Mouse (Mus musculus): ENCODE results near the gene Sergef.

The Sergef gene

GRCm38 (mm10) chr7:46575897-46576296 lies 63.7 kb downstream of the Sergef start:
- no peak for DNase-seq (ENCODE audit: low spot score in 2 of 2)

GRCm38 (mm10) chr7:46572803-46573594 lies 66.6 kb downstream of the Sergef start:
- DNase-seq (ENCODE audit: low spot score in 2 of 2), result no peak

GRCm38 (mm10) chr7:46569509-46569908 lies 70.1 kb downstream of the Sergef start:
- DNase-seq (ENCODE audit: low spot score in 2 of 2), result peak in 1 of 2 experiments; percentile 27

DNA sequence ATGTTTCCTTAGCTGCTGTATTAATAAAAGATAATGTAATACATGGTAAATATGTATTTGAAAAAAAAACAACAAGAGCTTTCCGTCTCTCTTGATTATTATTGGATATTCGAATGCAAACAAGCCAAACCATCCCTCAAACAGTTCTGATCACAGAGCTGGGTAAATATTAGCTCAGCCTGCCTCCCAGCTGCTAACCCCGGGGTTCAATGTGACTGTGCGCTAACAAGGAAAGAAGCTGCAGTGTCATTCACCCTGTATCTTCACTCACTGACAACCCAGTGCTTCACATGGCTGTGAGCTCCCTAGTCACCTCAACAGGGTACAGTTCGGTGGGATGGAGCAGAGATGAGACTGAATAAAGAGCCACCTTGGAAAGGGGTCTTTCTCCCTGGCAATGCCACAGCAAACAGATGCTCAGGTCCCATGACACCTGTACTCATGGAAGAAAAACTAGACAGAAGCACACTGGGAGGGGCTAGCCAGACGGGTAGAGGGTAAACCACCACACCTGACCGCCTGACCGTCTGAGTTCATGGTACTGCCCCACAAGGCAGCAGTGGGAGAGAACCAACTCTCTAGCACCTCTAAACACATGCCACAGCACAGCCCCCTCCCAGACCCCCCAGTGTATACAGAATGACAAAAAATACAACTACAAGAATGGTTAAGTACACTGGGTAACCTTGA lies 73.1 kb downstream of the Sergef start:
- no peak for DNase-seq (ENCODE audit: low spot score in 2 of 2)

DNA sequence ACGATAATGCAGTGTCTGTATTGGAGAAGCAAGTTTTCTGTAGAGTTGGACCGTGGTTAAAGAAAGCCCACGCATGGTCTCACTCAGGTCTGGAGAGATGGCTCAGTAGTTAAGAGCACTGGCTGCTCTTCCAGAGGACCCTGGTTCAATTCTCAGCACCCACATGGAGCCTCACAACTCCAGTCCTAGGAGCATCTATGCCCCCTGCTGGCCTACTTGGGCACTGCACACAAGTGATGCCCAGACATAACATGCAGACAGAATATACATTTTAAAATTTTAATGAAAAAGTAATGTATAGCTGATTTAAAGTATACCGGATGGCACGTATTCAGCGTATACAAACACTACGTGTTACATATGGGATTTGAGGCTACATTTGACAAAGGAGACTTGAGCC lies 74.2 kb downstream of the Sergef start:
- DNase-seq (ENCODE audit: low spot score in 2 of 2), result no peak

GRCm38 (mm10) chr7:46563801-46564200 lies 75.8 kb downstream of the Sergef start:
- DNase-seq (ENCODE audit: low spot score in 2 of 2), result no peak

GRCm38 (mm10) chr7:46560061-46560460 lies 79.5 kb downstream of the Sergef start:
- no peak for DNase-seq (ENCODE audit: low spot score in 2 of 2)

GRCm38 (mm10) chr7:46559643-46560042 lies 80.0 kb downstream of the Sergef start:
- DNase-seq (ENCODE audit: low spot score in 2 of 2), result no peak

DNA sequence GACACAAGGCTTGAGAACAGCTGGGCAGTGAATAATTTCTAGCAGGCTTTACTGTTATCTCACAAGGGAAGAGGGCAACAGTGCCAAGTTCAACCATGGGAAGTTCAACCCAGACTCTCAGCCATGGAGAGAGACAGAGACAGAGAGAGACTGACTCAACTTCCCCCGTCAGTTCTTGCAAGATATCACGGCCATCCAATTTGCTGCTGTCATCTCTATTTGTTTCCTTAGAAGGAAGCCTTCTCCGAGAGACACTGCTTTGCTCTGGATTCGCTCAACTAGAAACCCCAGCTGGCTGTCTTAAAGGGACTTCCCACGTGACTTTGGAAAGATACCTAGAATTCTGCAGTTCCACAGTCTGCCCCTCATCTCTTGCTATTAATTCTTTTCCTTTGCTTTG lies 80.6 kb downstream of the Sergef start:
- no peak for DNase-seq (ENCODE audit: low spot score in 2 of 2)

- no peak for DNase-seq (ENCODE audit: low spot score in 2 of 2)
Measured at GRCm38 (mm10) chr7:46557996-46558395, 81.6 kb downstream of the Sergef start.

GRCm38 (mm10) chr7:46557387-46557786 lies 82.2 kb downstream of the Sergef start:
- no peak for DNase-seq (ENCODE audit: low spot score in 2 of 2)

DNA sequence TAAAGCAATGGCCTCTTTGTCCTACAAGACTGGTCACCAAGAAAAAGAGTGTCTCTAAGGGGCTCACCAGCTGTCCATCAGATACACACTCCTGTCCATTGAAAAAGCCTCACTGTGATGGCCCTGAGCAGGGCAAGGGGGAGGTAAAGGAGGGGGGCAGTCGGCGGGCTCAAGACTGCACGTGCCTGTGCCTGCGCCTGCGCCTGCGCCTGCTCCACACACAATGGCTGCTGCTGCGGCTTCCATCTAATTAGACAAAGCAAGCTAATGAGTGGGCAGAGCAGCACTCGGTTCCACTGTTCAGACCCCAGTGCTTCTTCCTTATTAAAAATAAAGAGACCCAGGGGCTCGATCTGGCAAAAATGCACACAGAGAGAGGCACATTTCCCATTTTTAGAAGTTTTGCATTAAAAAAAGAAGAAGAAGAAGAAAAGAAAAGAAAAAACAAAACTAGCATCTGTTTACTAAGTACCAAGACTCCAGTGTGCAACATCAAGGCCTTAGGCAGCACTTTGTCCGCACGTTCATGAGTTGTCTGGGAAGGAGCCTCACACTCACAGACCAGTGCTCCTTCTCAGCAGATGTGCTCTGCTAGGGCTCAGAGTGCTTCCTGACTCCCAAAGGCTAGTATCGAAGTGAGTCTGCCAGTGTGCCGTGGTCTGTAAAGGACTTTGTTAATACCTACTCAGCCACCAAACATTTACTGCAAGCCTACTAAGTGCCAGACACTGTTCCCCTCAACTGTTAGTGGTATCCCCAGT lies 83.1 kb downstream of the Sergef start:
- no peak for DNase-seq (ENCODE audit: low spot score in 2 of 2)

- DNase-seq (ENCODE audit: low spot score in 2 of 2), result no peak
Measured at GRCm38 (mm10) chr7:46555731-46556130, 83.9 kb downstream of the Sergef start.

DNA sequence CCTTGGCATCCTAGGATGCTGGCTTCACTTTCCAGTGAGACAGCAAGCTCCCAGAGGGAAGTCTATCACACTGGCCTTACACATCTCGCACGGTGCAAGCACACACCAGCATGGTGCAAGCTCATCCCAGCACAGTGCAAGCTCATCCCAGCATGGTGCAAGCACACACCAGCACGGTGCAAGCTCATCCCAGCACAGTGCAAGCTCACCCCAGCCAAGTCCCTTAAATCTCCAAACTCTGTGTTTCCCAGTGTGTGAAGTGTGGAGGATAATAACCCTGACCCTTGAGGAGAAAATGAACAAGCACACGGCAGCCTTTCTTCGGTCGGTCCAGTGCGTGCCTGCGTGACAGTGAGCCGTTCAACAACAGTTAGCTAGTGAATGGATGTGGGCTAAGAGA lies 84.8 kb downstream of the Sergef start:
- no peak for DNase-seq (ENCODE audit: low spot score in 2 of 2)

GRCm38 (mm10) chr7:46554003-46554402 lies 85.6 kb downstream of the Sergef start:
- DNase-seq (ENCODE audit: low spot score in 2 of 2), result no peak

GRCm38 (mm10) chr7:46551935-46552752 lies 87.5 kb downstream of the Sergef start:
- DNase-seq (ENCODE audit: low spot score in 2 of 2), result no peak

- DNase-seq (ENCODE audit: low spot score in 2 of 2), result no peak
Measured at GRCm38 (mm10) chr7:46551173-46551572, 88.4 kb downstream of the Sergef start.

DNA sequence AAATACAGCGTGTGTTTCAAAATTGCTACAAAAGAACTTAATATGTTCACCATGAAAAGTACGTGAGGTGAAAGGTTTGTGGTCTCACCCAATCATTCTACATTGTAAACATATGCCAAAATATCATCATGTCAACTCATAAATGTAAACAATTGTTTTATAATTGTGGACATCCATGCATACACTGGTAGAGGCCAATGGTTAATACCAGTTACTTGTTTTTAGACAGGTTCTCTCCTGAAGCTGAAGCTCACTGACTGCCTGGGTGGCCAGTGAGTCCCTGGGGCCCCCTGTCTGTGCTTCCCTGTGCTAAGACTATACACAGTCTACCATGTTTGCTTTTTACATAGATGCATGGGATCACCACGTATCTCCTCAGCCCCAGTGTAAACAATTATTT lies 91.5 kb downstream of the Sergef start:
- DNase-seq (ENCODE audit: low spot score in 2 of 2), result no peak

DNA sequence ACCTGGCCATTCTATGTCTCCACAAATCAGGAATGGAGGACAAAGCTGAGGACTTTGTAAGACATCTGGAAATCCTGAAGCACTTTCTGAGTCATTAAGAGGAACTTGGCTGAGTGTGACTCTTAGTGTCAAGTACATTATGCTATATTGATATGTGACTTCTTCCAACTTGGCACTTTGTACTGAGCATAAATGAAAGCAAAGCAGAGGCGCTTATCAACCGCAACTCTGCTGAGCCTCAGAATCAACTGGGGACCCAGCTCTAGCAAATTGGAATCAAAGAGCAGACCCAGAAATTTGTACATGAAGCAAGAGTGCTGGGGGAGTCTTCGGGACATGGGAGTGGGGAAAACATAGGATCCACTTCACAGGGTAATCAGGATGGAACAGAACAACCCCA lies 92.0 kb downstream of the Sergef start:
- DNase-seq (ENCODE audit: low spot score in 2 of 2), result no peak

- no peak for DNase-seq (ENCODE audit: low spot score in 2 of 2)
Measured at GRCm38 (mm10) chr7:46546539-46546938, 93.1 kb downstream of the Sergef start.

DNA sequence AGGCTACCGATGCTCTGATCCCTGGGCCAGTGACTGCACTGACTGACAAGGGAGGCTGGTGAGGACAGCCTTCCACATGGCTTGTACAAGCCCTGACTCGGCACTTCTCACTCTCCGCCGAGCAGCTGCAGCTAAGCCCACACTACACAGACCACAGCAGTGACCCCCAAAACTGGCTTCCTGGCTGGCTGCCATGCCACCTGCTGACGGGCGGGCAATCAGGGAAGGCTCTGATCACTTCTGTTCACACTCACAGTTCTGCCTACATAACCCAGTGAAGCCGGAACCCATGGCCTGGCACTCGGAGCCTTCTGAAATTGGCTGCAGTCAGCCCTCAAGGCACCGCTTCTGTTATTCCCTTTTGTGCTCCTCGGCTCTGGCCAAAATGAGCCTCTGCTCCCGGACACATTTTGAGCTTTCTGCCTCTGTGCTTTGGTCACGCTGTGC lies 95.4 kb downstream of the Sergef start:
- peak; percentile 56 to 61 for DNase-seq (ENCODE audit: low spot score in 2 of 2)

- DNase-seq (ENCODE audit: low spot score in 2 of 2), result no peak
Measured at GRCm38 (mm10) chr7:46542117-46542516, 97.5 kb downstream of the Sergef start.
